Mouse (Mus musculus): Measurements from ENCODE around the gene Proser3.
"Not testable (repeated sequence)": the region's sequence is repeated elsewhere in the genome, so short reads cannot be mapped to it uniquely, and the experiment has no call there.

The Proser3 gene

DNA sequence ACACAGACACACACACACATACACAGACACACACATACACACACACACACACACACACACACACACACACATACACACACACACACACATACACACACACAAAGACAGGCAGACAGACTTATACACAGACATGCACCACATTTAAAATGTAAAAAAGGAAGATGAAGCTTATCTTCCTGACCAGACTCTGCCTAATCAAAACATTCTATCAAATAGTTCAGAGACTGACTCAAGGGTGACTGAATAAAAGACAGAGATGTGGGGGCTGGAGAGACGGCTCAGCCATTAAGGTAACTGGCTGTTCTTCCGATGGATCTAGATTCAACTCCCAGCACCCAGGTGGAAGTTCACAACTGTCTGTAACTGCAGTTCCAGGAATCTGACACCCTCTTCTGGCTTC is 7.8 kb downstream of the Proser3 start:
- no peak for DNase-seq (ENCODE audit: low spot score)

DNA sequence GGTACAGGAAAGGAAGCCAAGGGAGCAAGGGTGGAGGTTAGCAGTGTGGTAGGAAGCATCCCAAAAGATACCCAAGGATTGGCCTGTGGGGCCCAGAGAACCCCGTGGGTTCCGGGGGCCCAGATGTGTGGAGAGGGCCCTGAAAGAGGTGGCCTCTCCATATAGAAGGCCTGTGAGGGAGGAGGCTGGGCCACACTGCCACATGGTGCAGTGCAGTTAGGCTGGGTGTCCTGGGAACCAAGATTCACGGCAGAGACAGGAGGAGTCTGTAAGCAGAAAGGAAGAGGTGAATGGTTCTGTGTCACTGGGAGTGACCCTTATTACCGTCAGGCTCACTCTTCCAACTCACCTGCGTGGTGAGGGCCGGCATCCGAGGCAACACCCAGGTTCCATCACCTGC is 11.5 kb downstream of the Proser3 start:
- DNase-seq (ENCODE audit: low spot score), result no peak

DNA sequence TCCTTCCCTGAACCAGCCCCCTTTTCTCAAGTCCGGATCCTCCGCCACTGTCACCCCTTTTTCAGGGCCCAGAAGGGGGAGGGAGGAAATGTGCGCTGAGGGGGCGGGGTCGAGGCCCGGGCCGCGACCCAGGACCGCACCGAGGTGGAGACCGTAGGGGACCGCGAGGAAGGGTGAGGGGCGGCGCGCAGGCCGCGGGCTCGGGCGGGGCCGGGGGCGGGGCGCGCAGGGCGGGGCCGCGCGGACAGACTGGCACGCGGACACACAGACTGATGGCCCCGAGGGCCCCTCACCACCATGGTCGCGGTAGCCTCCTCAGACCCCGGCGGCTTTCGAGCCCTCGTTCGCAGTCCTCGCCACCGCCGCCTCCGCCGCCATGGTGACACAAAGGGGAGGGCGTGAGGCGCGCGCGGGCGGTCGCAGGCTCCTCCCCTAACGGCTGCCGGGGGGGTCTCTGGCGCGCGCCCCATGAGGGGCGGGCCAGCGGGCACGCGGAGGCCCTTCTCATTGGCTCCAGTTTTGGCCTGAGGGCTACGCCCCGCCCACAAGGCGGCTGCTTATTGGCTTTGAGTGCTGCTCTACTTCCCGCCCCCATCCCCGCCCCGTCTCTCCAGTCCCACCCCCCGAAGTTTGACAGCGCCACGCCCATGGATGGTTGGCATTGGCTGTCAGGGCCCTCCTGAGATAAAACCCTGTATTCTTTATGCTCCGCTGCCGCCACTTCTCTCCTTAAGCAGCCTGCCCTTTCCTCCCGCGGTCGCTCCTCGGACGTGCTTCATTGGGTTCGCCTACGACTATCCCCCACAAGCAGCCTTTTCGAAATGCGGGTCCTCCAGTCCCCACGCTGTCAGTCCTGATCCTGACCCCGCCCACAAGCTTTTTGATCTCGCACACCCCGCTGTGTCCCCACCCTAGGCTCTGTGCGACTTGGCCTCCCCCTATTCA is 17.2 kb downstream of the Proser3 start, which contains the start of gene Arhgap33:
TSS of gene Arhgap33 (minus strand) at position 428 of the 945 bp plus-strand sequence.
- peak; percentile 77 for DNase-seq (ENCODE audit: low spot score)

DNA sequence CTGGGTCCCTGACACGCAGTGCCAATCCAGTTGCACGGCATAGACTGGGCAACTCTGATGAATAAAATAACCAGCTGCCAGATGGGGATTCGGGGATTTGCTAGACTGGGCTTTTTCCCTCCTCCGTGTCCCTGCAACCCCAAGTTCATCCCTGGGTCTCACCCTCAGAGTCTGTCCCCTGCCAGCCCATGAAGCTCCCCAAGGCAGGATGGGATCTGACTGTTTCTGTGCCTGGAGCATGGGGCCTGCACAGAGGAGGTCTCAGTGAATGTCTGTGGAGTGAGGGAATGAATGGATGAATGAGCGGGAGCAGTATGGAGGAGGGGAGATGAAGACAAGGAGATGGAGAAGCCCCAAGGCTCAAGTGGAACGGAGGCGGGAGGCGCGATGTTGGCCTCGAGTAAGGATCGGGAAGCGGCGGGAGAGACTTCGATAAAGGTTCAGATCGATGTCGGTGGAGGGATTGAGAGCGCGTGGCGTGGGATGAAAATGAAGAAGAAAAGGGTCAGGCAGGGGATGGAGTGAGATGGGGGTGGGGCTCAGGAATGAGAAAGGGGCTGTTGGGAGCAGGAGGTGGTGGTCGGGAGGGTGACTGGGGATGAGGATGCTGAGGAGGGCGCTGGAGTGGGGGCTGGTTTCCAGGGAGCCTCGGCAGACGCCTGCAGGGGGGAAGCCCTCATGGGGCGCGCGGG is 18.0 kb downstream of the Proser3 start:
- no peak for DNase-seq (ENCODE audit: low spot score)

DNA sequence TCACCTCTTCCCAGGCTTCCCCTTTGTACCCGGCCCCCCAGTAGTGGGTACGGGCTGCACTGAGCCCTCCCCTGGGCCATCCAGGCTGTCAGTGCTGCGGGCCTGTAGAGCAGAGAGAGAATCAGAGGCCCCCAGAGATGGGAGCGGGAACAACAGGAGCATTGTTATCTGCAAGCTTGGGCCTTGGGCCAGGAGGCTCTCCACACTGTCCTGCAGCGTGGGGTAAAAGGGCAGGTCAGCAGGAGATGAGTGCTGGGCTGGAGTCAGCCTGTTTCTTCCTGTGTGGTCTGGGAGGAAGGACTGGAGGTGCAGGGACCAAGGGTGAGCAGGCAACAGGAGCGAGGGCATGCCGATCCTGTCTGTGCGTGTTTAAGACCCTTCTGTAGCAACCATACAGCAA is 19.2 kb downstream of the Proser3 start:
- no peak for DNase-seq (ENCODE audit: low spot score)

DNA sequence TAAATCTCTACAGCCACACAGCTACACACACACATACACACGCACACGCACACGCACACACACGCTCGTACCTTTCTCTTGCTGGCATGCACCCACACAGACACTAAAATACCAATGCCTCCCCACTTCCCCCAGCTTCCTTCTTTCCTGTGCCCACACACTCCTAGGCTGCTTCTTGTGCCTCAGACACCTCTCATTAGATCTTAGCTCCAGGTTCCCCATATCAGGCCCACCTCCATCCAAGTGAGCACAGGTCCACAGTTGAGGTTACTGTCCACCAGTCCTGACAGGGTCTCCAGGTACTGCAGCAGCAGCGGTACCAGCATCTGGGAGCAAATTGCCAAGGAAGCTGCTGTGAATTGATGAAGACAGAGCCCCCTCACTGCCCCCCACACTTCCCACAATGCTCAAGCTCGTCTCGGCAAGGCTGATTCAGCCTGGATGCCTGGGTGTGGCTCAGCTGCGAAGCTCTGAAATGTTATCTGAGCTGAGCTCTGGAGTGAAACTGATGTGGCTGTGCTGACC is 20.7 kb downstream of the Proser3 start:
- no peak for DNase-seq (ENCODE audit: low spot score)

DNA sequence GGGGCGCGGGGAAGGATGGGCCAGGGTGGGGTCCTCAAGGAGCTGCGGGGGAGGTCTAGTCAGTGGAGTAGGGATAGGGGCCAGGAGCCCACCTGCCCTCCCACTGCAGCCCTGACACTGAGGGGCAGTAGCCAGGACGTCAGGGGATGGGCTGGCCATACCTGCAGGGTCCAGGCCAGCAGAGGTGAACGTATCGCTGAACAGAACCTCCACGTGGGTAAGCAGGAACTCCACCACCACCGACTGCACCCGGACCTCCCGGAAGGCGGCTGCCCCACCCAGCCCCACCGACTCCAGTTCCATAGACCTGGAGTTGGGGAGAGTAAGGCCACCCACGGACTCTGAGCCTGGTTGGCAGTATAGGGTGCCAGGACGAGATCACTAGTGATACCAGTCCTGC is 25.1 kb downstream of the Proser3 start:
- DNase-seq (ENCODE audit: low spot score), result no peak

DNA sequence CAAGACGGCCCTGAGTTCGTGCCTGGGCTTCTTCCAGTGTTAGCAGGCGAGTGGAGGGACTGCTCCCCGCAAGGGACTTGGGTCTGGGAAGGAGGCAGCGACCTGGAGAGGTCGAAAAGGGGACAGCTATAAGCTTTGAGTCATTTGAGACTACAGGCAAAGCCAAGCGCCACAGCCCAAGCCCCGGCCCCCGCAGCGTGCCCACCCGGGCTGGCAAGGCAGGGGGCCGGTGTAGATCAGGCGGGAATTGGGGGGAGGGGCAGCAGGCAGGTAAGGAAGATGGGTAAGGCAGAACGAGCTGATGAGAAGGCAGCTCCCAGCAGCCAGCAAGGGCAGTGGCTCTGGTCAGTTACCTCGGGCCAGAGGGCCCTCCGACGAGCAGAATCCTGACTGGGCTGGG is 25.7 kb downstream of the Proser3 start:
- DNase-seq (ENCODE audit: low spot score), result no peak

DNA sequence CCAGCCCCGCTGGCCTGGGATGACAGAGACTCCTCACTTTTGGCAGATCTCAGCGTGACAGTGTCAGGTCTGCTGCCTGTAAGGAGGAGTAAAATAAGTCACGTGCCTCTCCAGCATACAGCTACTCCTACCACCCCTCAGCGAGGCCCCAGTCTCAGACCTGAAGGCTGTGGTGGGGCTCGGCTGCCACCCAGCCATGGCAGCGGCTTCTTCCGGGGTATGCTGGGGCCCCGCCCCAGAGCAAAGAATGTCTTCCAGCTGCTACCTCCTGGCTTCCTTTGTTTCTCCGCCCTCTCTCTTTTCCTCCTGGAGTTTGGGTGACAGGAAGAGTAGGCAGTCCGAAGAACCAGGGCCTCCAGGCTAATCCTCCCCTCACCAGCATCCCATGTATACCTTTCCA is 26.1 kb downstream of the Proser3 start:
- no peak for DNase-seq (ENCODE audit: low spot score)

DNA sequence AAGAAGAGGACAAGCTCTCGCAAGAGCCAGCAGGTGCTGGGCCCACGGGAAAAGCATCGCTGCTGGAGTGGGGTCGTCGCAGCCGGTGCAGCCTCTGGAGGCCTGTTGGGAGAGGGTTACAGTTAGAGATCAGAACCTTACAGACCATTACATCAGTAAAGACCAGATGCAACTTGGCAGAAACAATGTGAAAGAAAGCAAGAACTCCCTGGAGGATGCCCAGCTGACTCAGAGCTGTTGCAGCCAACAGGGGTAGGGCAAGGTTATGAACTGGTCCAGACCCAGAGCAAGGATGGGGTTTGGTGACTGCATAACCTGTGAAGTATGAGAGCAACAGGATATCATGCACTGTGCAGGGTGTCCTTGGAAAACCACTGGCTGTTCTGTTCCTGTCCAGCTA is 27.6 kb downstream of the Proser3 start:
- DNase-seq (ENCODE audit: low spot score), result no peak

DNA sequence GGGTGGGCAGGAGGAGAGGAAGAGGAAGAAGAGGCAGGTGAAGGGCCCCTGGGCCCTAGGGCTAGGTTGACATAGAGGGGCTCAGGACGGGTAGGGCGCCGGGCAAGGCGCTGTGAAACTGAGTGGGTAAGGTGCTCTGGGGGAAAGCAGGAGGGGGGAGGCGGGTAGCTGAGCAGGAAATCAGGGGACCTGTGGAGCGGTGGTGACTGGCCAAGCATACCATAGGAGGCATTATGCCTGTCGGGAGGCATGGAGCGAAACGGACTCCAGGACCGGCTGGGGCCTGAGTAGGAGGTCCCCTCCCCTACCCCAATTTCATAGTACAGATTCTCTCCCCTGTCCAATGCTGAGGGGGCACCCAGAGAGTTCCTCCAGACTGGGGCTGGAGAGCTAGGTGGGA is 29.2 kb downstream of the Proser3 start:
- DNase-seq (ENCODE audit: low spot score), result no peak

DNA sequence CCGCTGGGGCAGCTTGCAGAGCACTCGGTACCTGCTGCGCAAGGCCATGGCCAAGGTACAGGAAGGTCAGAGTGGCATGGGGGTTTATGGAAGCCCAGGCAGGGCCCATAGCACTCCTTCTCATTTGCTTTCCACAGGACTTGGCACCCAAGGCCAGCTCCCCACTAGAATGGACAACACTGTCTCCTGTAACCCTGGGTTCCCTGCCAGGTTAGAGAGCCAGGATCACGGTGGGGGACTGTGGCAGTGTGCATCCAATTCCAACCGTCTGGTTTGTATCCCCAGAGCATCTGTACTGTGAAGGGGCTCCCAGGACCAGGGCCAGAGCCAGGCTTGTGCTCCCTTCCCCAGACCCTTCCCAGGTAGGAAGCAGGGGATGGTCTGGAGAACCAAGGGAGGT is 31.2 kb downstream of the Proser3 start:
- DNase-seq (ENCODE audit: low spot score), result no peak

DNA sequence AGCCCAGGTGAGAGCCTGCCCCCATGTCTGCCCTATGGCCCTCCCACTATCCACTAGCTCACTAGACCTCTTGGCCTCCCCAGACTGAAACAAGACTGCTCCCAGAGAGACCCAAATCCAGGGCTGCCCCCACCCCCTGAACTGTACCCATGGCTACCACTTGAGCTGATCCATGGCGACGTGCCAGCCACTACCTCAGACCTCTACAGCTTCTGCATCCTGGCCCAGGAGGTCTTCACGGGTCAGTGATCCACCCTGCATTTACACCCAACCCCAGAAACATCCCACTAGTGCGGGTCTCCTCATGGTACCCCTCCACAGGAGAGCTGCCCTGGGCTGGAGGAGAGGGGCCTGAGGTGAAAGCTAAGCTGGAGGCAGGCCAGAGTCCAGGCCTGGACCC is 31.7 kb downstream of the Proser3 start:
- DNase-seq (ENCODE audit: low spot score), result no peak

DNA sequence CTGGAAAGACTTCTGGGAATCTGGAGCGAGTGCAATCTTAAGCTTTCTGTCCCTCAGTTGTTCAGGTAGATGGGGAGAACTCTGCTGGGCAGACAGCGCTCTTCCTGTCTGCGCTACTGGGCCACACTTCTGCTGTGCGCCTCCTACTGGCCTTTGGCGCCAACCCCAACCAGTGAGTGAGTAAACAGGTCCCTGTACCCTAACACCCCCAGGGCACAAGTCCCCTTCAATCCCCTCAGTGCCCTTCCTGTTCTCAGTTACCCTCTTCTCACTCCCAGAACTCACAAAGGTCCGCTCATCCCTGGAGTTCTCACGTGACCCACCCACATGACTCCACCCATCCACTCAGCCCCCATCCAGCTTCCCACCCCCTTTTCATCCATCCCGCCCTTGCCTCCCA is 33.8 kb downstream of the Proser3 start:
- no peak for DNase-seq (ENCODE audit: low spot score)

DNA sequence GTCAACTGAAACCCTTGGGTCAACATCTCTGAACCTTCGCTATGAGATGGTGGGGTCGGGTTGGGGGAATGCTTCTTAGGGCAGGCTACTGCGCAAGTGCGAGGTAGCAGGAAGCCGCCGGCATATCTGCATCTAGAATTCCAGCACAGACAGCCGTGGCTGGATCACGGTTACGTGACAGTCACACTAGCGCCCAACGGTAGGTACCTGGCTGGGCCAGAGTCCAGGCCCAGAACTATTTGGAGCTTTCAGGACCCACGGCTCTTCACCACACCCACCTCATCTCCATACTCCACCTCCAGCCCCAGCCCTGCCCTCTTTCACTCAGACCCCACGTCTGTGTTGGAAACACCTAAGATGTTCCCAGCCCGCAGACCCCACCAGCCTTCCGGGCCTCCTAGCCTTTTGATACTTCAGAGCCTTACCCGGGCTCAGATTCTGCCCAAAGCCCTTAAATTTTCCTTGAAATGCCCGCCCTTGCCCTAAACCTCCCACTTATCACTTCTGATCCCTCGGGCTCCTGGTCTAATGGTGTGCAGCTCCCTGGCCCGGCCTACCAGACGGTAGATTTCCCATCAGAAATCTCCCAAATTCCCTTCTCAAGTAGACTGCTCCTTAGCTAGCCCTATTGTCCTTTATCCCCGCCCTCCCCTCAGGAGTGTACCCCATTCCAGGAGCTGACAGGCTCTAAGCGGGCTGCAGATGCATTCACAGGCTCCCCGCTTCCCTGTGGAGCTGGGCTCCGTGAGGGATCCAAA is 36.9 kb downstream of the Proser3 start:
- no peak for DNase-seq (ENCODE audit: low spot score)

DNA sequence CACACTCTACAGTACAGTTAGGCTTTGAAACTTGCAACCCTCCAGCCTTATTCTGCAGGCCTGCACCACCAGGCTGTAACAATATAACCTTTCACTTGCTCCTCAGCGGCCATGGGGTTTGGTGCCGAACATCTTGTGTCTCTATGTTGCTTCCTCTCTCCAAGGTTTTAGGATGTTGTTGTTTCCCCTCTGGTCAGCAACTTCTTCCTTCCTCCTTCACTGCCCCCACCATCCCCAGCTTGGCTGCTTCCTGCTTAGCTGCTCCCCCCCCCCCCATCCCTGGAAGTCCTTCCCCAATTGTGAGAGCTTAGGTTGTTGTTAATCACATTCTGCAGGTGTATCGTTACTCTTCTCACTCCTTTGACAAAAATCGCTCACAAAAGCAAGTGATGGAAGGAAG is 44.0 kb downstream of the Proser3 start:
- DNase-seq (ENCODE audit: low spot score), result no peak

DNA sequence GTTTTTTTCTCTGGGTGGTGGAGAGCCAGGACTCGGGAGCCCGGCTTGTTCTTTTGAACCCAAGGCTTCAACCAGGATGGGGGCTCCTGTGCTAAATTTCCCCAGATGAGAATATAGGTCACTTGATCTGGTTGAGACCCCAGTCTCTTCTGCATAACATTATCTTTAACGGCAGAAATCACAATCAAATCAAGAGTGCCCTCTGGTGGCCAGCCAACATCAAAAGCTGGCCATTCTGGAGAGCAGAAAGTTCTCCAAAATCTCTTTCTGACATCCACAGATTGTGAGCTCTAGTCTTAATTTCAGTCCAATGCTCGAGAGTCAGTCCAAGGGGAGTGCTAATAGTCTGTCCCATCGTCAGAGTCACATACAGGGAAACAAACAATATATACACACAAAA is 50.9 kb downstream of the Proser3 start:
- DNase-seq (ENCODE audit: low spot score), result not testable (repeated sequence)

DNA sequence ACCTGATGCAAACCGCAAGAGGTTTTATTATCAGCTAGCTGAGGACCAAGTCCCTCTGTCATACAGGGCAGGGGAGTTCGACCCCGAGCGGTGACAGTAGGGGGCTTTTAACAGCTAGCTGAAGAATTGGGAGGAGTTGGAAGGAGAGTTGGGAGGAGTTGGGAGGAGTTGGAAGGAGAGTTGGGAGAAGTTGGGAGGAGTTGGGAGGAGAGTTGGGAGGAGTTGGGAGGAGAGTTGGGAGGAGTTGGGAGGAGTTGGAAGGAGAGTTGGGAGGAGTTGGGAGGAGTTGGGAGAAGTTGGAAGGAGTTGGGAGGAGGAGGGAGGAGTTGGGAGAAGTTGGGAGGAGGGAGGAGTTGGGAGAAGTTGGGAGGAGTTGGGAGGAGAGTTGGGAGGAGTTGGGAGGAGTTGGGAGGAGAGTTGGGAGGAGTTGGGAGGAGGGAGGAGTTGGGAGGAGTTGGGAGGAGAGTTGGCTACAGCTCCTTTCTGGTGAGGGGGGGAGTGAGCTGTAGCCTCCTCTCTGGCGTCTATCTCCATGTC is 56.5 kb downstream of the Proser3 start:
- not testable (repeated sequence) for DNase-seq (ENCODE audit: low spot score)

DNA sequence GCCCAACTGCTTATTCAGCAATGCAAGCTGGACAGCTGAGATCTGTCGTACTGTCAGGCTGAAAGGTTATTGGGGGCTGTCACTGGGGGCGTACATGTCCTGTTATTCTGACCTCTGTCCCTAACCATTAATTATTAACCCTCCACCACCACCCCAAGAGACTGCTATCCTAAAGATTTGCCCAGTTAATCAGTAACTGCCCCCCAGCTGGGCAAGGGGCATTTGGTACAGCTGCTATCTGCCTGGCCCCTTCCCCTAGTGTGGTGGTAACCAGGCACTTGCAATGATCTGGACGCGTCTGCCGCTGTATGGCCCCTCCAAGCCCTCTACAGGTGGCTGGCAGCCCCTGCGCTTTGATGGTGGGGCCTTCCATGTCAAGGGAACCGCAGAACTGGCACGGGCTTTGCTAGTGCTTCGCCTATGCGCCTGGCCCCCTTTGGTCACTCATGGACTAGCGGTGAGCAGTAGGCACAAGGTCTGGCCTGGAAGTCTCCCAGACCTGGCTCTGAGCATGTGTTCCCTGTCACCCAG is 58.6 kb downstream of the Proser3 start, which contains the start of gene Prodh2:
TSS of gene Prodh2 (plus strand) at position 222 of the 531 bp plus-strand sequence.
- DNase-seq (ENCODE audit: low spot score), result no peak

DNA sequence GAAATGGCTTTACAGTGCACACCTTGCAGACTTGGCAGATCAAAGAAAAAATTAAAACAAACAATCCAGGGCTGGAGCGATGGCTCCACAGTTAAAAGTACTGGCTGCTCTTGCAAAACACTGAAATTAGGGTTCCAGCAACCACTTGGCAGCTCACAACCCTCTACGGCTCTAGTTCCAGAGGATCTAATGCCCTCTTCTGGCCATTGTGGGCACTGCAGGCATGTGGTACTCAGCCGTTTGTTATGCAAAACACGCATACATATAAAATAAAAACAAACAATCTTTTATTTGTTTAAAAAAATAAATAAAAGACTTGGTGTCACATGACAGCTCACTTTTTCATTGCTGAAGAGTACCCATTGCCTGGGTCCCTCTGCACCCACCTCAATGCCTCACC is 59.3 kb downstream of the Proser3 start:
- no peak for DNase-seq (ENCODE audit: low spot score)

DNA sequence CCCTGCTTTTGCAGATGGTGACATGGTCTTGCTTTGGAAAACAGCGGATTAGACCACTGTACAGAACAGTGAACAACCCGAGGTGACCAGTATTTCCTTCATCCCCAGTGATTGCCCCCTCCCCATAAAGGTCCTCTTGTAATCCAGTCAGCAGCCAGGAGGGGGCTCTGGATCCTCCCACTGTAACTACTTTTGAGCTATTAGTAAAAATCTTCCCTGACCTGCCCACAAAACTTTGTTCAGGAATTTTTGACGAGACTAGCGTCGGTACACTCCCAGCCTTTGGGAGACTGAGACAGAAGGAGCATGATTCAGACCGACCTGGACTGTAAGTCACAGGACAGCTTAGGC is 61.2 kb downstream of the Proser3 start:
- DNase-seq (ENCODE audit: low spot score), result no peak

All from urinary bladder, postnatal 10 days (tissue).